In genomic region chr6:101236230-101236629, GRCm38 (mm10) we compare ENCODE assay signal across 26 mouse cellular contexts.
DNase-seq lines count a peak whose midpoint lies in the region; ATAC-seq and TF ChIP-seq lines count a peak whose summit lies in the region.
"Had no signal": no experiment of that assay in that cellular context is flagged by ENCODE, and none has a peak within 500 bp of the region (broad histone marks: within the 10 kb centered on the region; RNA-seq: fewer than 3 reads in every experiment).

No protein-coding gene starts in this region.

- H3K9ac ChIP-seq in hindbrain, postnatal 0 days (replicated peaks; ENCODE audit: low read length) = no peak overlapping the region
- no peak overlapping the region for H3K9ac ChIP-seq in neural tube, embryonic 11.5 days (ENCODE audit: low read length)
- no peak overlapping the region for H3K9ac ChIP-seq in midbrain, embryonic 15.5 days
- H3K9ac ChIP-seq: limb, embryonic 13.5 days; lung, embryonic 15.5 days; neural tube, embryonic 15.5 days had no signal

- H3K4me2 ChIP-seq in hindbrain, postnatal 0 days (ENCODE audit: low read depth, low read length) = no peak overlapping the region
- no peak overlapping the region for H3K4me2 ChIP-seq in neural tube, embryonic 11.5 days (ENCODE audit: low read depth)
- no peak overlapping the region for H3K4me2 ChIP-seq in midbrain, embryonic 15.5 days
- H3K4me2 ChIP-seq: heart, embryonic 11.5 days; limb, embryonic 13.5 days; liver, embryonic 11.5 days; lung, embryonic 15.5 days; neural tube, embryonic 15.5 days had no signal

- H3K36me3 ChIP-seq in hindbrain, embryonic 10.5 days = no peaks in the 10 kb centered on the region
- H3K36me3 ChIP-seq in hindbrain, postnatal 0 days (ENCODE audit: insufficient read depth, low read length) = no peaks in the 10 kb centered on the region
- H3K36me3 ChIP-seq in neural tube, embryonic 11.5 days (ENCODE audit: control insufficient read depth, insufficient read depth, low read length) = no peaks in the 10 kb centered on the region
- H3K36me3 ChIP-seq in midbrain, embryonic 15.5 days (replicated peaks) = no peaks in the 10 kb centered on the region
- H3K36me3 ChIP-seq: limb, embryonic 13.5 days; lung, embryonic 15.5 days; neural tube, embryonic 15.5 days had no signal

- ATAC-seq in hindbrain, postnatal 0 days = no peak
- ATAC-seq in neural tube, embryonic 11.5 days (ENCODE audit: insufficient read depth, low FRiP score, low TSS enrichment) = peak; percentile 26; the same call in 1 of the 2 replicates
- peak; percentile 67 for ATAC-seq in midbrain, embryonic 15.5 days (replicated peaks)
- ATAC-seq: activated CD4-positive, CD25-positive, alpha-beta regulatory T cell, adult 4 months; intestine, postnatal 0 days had no signal

- peak overlapping the region; percentile 59; the same call in 1 of the 2 replicates for H3K27ac ChIP-seq in hindbrain, embryonic 10.5 days
- no peak overlapping the region for H3K27ac ChIP-seq in hindbrain, postnatal 0 days
- H3K27ac ChIP-seq in neural tube, embryonic 11.5 days (ENCODE audit: low read depth, low read length) = no peak overlapping the region
- no peak overlapping the region for H3K27ac ChIP-seq in midbrain, embryonic 15.5 days
- H3K27ac ChIP-seq: limb, embryonic 13.5 days; lung, embryonic 15.5 days; neural tube, embryonic 15.5 days had no signal

- peaks cover 47% of the 10 kb centered on the region for H3K4me1 ChIP-seq in hindbrain, embryonic 10.5 days (replicated peaks)
- H3K4me1 ChIP-seq in hindbrain, postnatal 0 days (ENCODE audit: insufficient read depth, low read length) = 0 out of 2 replicates have a peak, but pooled peaks cover 4% of the 10 kb centered on the region
- H3K4me1 ChIP-seq in neural tube, embryonic 11.5 days (ENCODE audit: control insufficient read depth, insufficient read depth, low read length) = peaks cover 35% of the 10 kb centered on the region
- H3K4me1 ChIP-seq in midbrain, embryonic 15.5 days = peaks cover 27% of the 10 kb centered on the region

- WGBS in hindbrain, embryonic 10.5 days = 37% methylated on average over 7 of the region's 7 CpGs
- WGBS in hindbrain, postnatal 0 days = 34% methylated on average over 7 of the region's 7 CpGs
- WGBS in neural tube, embryonic 11.5 days = 42% methylated on average over 7 of the region's 7 CpGs
- WGBS in midbrain, embryonic 15.5 days = 19% methylated on average over 7 of the region's 7 CpGs

- peaks cover 9% of the 10 kb centered on the region for H3K27me3 ChIP-seq in hindbrain, embryonic 10.5 days (ENCODE audit: insufficient read depth, poor library complexity, severe bottlenecking)
- no peaks in the 10 kb centered on the region for H3K27me3 ChIP-seq in hindbrain, postnatal 0 days (ENCODE audit: insufficient read depth, low read length)
- no peaks in the 10 kb centered on the region for H3K27me3 ChIP-seq in neural tube, embryonic 11.5 days (ENCODE audit: control insufficient read depth, insufficient read depth, low read length)
- no peaks in the 10 kb centered on the region for H3K27me3 ChIP-seq in midbrain, embryonic 15.5 days (replicated peaks)
- H3K27me3 ChIP-seq: limb, embryonic 13.5 days; lung, embryonic 15.5 days; neural tube, embryonic 15.5 days had no signal

- H3K4me3 ChIP-seq in hindbrain, embryonic 10.5 days = no peak overlapping the region
- no peak overlapping the region for H3K4me3 ChIP-seq in hindbrain, postnatal 0 days (ENCODE audit: low read length)
- no peak overlapping the region for H3K4me3 ChIP-seq in neural tube, embryonic 11.5 days (ENCODE audit: low read depth, low read length)
- no peak overlapping the region for H3K4me3 ChIP-seq in midbrain, embryonic 15.5 days
- H3K4me3 ChIP-seq: erythroblast, embryonic 14.5 days; limb, embryonic 13.5 days; lung, embryonic 15.5 days; neural tube, embryonic 15.5 days had no signal

- no peaks in the 10 kb centered on the region for H3K9me3 ChIP-seq in hindbrain, embryonic 10.5 days
- H3K9me3 ChIP-seq in hindbrain, postnatal 0 days (ENCODE audit: low read length) = no peaks in the 10 kb centered on the region
- no peaks in the 10 kb centered on the region for H3K9me3 ChIP-seq in neural tube, embryonic 11.5 days (ENCODE audit: control insufficient read depth, low read length)
- H3K9me3 ChIP-seq in midbrain, embryonic 15.5 days = no peaks in the 10 kb centered on the region
- H3K9me3 ChIP-seq: limb, embryonic 13.5 days; lung, embryonic 15.5 days; neural tube, embryonic 15.5 days had no signal

- no peak for TF ChIP-seq CTCF in hindbrain, postnatal 0 days (IDR thresholded peaks at IDR 0.05; ENCODE audit: low read depth)

- DNase-seq in hindbrain, embryonic 10.5 days (ENCODE audit: low spot score) = no peak
- no peak for DNase-seq in hindbrain, postnatal 0 days (ENCODE audit: low spot score)
- no peak for DNase-seq in neural tube, embryonic 11.5 days (ENCODE audit: low spot score)
- DNase-seq in neural tube, embryonic 10.5 days (ENCODE audit: extremely low spot score, low spot score) = no peak
- no peak for DNase-seq in layer of hippocampus, adult 9-10 months (ENCODE audit: low spot score)
- DNase-seq in layer of hippocampus, adult 9-11 months = no peak
- DNase-seq: adrenal gland, adult 2 months; adrenal gland, postnatal 36 days; B cell, adult 2 months; cerebellum, adult 2 months; cerebellum, postnatal 14 days; gastrocnemius, postnatal 14 days; heart, postnatal 36 days; kidney, postnatal 14 days; right cerebral cortex, adult 18-20 months; spleen, adult 18-20 months; thymus, postnatal 14 days had no signal
